Mouse (Mus musculus) megakaryocyte-erythroid progenitor cell, adult 5-6 weeks (primary cell): ENCODE results near the gene Krt32. TPM values are rescaled to one million over a fixed set of nuclear protein-coding genes. Genes with fewer than 3 reads are reported as not detected.

Experiments used
- ATAC-seq: replicated peaks from 2 replicates; pipeline ENCODE4 v1.8.0; 2016; ENCODE audit warnings: mild to moderate bottlenecking, inconsistent platforms; ENCODE audit not compliant: severe bottlenecking, poor library complexity, low FRiP score, low TSS enrichment
- total RNA-seq, 2 experiments: library from RNA; stranded (forward) in 1 of 2; stranded (reverse) in 1 of 2; fragments of 200-1000, 215-1000 nt in 1 of 2; fragments of >200 nt in 1 of 2; fragmentation: Nextera tagmentation in 1 of 2; gene quantifications; 2 replicates each; pipeline ENCODE4 v1.2.3; 2014 to 2017

Krt32 gene
- total RNA-seq, 2 experiments from 2014 or later, result not detected

DNA sequence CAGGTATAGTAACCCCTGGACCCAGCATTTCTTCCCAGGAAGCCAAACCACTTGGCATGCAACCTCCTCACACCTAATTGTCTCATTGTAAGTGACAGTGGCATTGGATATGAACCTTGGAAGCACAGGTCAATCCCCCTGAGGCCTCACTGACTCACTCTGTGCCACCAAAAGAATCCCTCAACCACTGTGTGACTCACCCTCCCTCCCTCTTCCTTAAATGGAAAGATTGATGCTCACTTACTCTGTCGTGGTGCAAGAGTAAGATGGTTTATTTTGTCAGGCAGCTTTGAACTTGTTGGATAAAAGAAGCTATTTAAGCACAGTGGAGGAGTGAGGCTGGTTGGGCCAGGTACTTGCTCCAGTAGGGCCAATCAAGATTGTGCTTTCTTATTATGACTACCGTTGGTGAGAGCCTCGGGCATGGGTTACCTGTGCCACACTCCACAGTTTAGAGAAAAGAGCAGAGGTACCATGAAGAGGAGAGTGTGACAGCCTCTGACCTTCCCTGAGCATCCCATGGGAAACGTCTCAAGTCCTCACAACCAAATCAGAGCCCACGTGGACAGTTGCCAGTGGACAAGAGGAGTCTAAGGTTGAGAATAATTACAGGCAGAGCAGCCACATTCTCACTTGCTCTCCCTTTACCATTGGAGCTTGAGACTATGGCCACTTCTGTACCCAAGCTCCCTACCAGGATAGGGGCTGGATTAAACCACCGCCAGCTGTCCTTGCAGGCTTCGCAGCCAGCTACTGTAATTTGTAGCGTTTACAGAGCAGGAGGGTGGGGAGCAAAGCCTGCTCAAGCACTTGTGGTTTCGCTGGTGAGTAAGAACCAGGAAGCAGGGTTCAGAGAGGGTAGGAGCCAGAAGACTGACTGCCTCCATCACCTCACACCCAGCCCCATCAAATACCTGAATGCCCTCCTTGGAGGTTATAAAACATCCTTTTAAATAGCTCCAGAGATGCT is 32.1 kb downstream of the Krt32 start:
- no peak for ATAC-seq

- no peak for ATAC-seq
Measured at GRCm38 (mm10) chr11:100050451-100050850, 37.6 kb downstream of the Krt32 start, which contains the start of gene Krt31. Krt31 (minus strand) TSS chr11:100050551.

GRCm38 (mm10) chr11:100047193-100047592 is 40.8 kb downstream of the Krt32 start:
- no peak for ATAC-seq

DNA sequence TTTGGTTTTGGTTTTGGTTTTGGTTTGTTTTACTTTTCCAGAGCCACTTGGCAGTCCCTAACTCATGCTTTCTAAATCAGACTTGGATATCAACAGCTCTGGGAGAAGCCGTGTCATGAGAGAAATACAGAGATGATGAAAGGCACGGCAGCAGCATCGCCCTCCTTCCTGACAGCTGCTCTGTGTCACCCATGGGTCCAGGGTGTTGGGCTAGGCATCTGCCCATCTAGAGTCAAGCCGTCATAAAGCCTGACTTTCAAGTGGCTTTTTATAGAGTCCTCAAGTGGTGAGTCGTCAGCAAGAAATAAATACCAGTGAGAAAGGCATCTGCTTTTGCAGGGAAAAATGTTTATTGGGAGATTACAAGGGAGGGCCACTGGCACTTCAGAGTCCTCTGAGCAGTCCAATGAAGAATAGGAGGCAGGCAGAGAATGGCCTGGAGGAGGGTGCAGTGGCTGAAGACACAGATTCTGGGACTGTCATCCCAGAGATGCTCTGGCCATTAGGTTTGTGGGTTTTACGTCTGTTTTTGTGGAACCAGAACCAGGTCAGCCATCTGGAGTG is 41.6 kb downstream of the Krt32 start:
- no peak for ATAC-seq

GRCm38 (mm10) chr11:100041454-100041853 is 46.6 kb downstream of the Krt32 start, which contains the start of gene Krt34:
Krt34 (minus strand) TSS chr11:100041554.
- no peak for ATAC-seq

Other genes with a start within 250 kb of the Krt32 start
- gene Krtap4-16, start 236.6 kb downstream of the Krt32 start, total RNA-seq (2014; fragmentation: Nextera tagmentation), result not detected in 2 replicates
- gene Krtap4-16, start 236.6 kb downstream of the Krt32 start, total RNA-seq (2017), result not detected in 2 replicates
- not detected in 2 replicates for gene Gm11568, start 230.3 kb downstream of the Krt32 start, total RNA-seq (2014; fragmentation: Nextera tagmentation)
- not detected in 2 replicates for gene Gm11568, start 230.3 kb downstream of the Krt32 start, total RNA-seq (2017)
- not detected in 2 replicates for gene Gm11559, start 223.8 kb downstream of the Krt32 start, total RNA-seq (2014; fragmentation: Nextera tagmentation)
- not detected in 2 replicates for gene Gm11559, start 223.8 kb downstream of the Krt32 start, total RNA-seq (2017)
- gene Krtap9-1, start 214.8 kb downstream of the Krt32 start, total RNA-seq (2014; fragmentation: Nextera tagmentation), result not detected in 2 replicates
- not detected in 2 replicates for gene Krtap9-1, start 214.8 kb downstream of the Krt32 start, total RNA-seq (2017)
- not detected in 2 replicates for gene Gm11567, start 209.0 kb downstream of the Krt32 start, total RNA-seq (2014; fragmentation: Nextera tagmentation)
- gene Gm11567, start 209.0 kb downstream of the Krt32 start, total RNA-seq (2017), result not detected in 2 replicates
- not detected in 2 replicates for gene Krtap31-1, start 180.3 kb downstream of the Krt32 start, total RNA-seq (2014; fragmentation: Nextera tagmentation)
- not detected in 2 replicates for gene Krtap31-1, start 180.3 kb downstream of the Krt32 start, total RNA-seq (2017)
- not detected in 2 replicates for gene Gm11565, start 173.5 kb downstream of the Krt32 start, total RNA-seq (2014; fragmentation: Nextera tagmentation)
- not detected in 2 replicates for gene Gm11565, start 173.5 kb downstream of the Krt32 start, total RNA-seq (2017)
- gene Krtap31-2, start 151.9 kb downstream of the Krt32 start, total RNA-seq (2014; fragmentation: Nextera tagmentation), result not detected in 2 replicates
- not detected in 2 replicates for gene Krtap31-2, start 151.9 kb downstream of the Krt32 start, total RNA-seq (2017)
- not detected in 2 replicates for gene Krtap9-5, start 139.8 kb downstream of the Krt32 start, total RNA-seq (2014; fragmentation: Nextera tagmentation)
- not detected in 2 replicates for gene Krtap9-5, start 139.8 kb downstream of the Krt32 start, total RNA-seq (2017)
- not detected in 2 replicates for gene Krtap29-1, start 109.2 kb downstream of the Krt32 start, total RNA-seq (2014; fragmentation: Nextera tagmentation)
- gene Krtap29-1, start 109.2 kb downstream of the Krt32 start, total RNA-seq (2017), result not detected in 2 replicates
- gene Krtap16-1, start 101.6 kb downstream of the Krt32 start, total RNA-seq (2014; fragmentation: Nextera tagmentation), result not detected in 2 replicates
- gene Krtap16-1, start 101.6 kb downstream of the Krt32 start, total RNA-seq (2017), result not detected in 2 replicates
- gene Krtap17-1, start 94.2 kb downstream of the Krt32 start, total RNA-seq (2014; fragmentation: Nextera tagmentation), result not detected in 2 replicates
- gene Krtap17-1, start 94.2 kb downstream of the Krt32 start, total RNA-seq (2017), result not detected in 2 replicates
- gene Krt33a, start 72.0 kb downstream of the Krt32 start, total RNA-seq (2014; fragmentation: Nextera tagmentation), result not detected in 2 replicates
- not detected in 2 replicates for gene Krt33a, start 72.0 kb downstream of the Krt32 start, total RNA-seq (2017)
- gene Krt33b, start 58.4 kb downstream of the Krt32 start, total RNA-seq (2014; fragmentation: Nextera tagmentation), result not detected in 2 replicates
- gene Krt33b, start 58.4 kb downstream of the Krt32 start, total RNA-seq (2017), result not detected in 2 replicates
- not detected in 2 replicates for gene Krt34, start 46.7 kb downstream of the Krt32 start, total RNA-seq (2014; fragmentation: Nextera tagmentation)
- gene Krt34, start 46.7 kb downstream of the Krt32 start, total RNA-seq (2017), result not detected in 2 replicates
- gene Krt31, start 37.7 kb downstream of the Krt32 start, total RNA-seq (2014; fragmentation: Nextera tagmentation), result not detected in 2 replicates
- not detected in 2 replicates for gene Krt31, start 37.7 kb downstream of the Krt32 start, total RNA-seq (2017)
- gene Krt35, start 8.0 kb upstream of the Krt32 start, total RNA-seq (2014; fragmentation: Nextera tagmentation), result not detected in 2 replicates
- not detected in 2 replicates for gene Krt35, start 8.0 kb upstream of the Krt32 start, total RNA-seq (2017)
- not detected in 2 replicates for gene Krt36, start 17.4 kb upstream of the Krt32 start, total RNA-seq (2014; fragmentation: Nextera tagmentation)
- not detected in 2 replicates for gene Krt36, start 17.4 kb upstream of the Krt32 start, total RNA-seq (2017)
- gene Krt13, start 33.3 kb upstream of the Krt32 start, total RNA-seq (2014; fragmentation: Nextera tagmentation), result not detected in 2 replicates
- not detected in 2 replicates for gene Krt13, start 33.3 kb upstream of the Krt32 start, total RNA-seq (2017)
- not detected in 2 replicates for gene Krt15, start 47.7 kb upstream of the Krt32 start, total RNA-seq (2014; fragmentation: Nextera tagmentation)
- not detected in 2 replicates for gene Krt15, start 47.7 kb upstream of the Krt32 start, total RNA-seq (2017)
- not detected in 2 replicates for gene Krt19, start 60.4 kb upstream of the Krt32 start, total RNA-seq (2014; fragmentation: Nextera tagmentation)
- gene Krt19, start 60.4 kb upstream of the Krt32 start, total RNA-seq (2017), result not detected in 2 replicates
- not detected in 2 replicates for gene Krt9, start 105.0 kb upstream of the Krt32 start, total RNA-seq (2014; fragmentation: Nextera tagmentation)
- gene Krt9, start 105.0 kb upstream of the Krt32 start, total RNA-seq (2017), result not detected in 2 replicates
- gene Krt14, start 119.3 kb upstream of the Krt32 start, total RNA-seq (2014; fragmentation: Nextera tagmentation), result not detected in 2 replicates
- gene Krt14, start 119.3 kb upstream of the Krt32 start, total RNA-seq (2017), result not detected in 2 replicates
- not detected in 2 replicates for gene Krt16, start 160.7 kb upstream of the Krt32 start, total RNA-seq (2014; fragmentation: Nextera tagmentation)
- gene Krt16, start 160.7 kb upstream of the Krt32 start, total RNA-seq (2017), result not detected in 2 replicates
- gene Krt17, start 172.8 kb upstream of the Krt32 start, total RNA-seq (2014; fragmentation: Nextera tagmentation), result not detected in 2 replicates
- not detected in 2 replicates for gene Krt17, start 172.8 kb upstream of the Krt32 start, total RNA-seq (2017)
- gene Krt42, start 181.6 kb upstream of the Krt32 start, total RNA-seq (2014; fragmentation: Nextera tagmentation), result not detected in 2 replicates
- not detected in 2 replicates for gene Krt42, start 181.6 kb upstream of the Krt32 start, total RNA-seq (2017)
- gene Eif1, start 231.7 kb upstream of the Krt32 start, total RNA-seq (2014; fragmentation: Nextera tagmentation), result 1,051 and 1,260 TPM in 2 replicates
- 170 and 204 TPM in 2 replicates for gene Eif1, start 231.7 kb upstream of the Krt32 start, total RNA-seq (2017)
- not detected in 2 replicates for gene Gast, start 246.2 kb upstream of the Krt32 start, total RNA-seq (2014; fragmentation: Nextera tagmentation)
- not detected in 2 replicates for gene Gast, start 246.2 kb upstream of the Krt32 start, total RNA-seq (2017)